Mouse (Mus musculus) layer of hippocampus, postnatal 14 days (tissue): ENCODE results near the gene Htatip2. TPM values are rescaled to one million over a fixed set of nuclear protein-coding genes. Genes with fewer than 3 reads are reported as not detected.

ENCODE experiments used
- DNase-seq, 2 experiments: peaks; one replicate each; pipeline ENCODE4 v3.0.0; 2021 to 2022; ENCODE audit warnings: low spot score in 2 of 2, mixed read lengths in 1 of 2
- long read RNA-seq, 2 experiments: library from polyadenylated mRNA; stranded (forward); transcript quantifications; one replicate each; pipeline ENCODE4 v2.0.0; 2021
- total RNA-seq, 2 experiments: library from RNA; stranded (reverse); gene quantifications; 2 replicates each; pipeline ENCODE4 v1.2.3; 2021

Gene Htatip2
- 1 to 10 TPM; 8.2 to 8.3 TPM for total RNA-seq
- long read RNA-seq, experiment 1, partial matches to known transcripts: 3 of 5 reads
- long read RNA-seq, experiment 1, other reads (novel, unspliced or antisense): 1 of 5 reads
- long read RNA-seq, experiment 2, partial matches to known transcripts: 2 of 8 reads
- long read RNA-seq, experiment 2, other reads (novel, unspliced or antisense): 4 of 8 reads

DNA sequence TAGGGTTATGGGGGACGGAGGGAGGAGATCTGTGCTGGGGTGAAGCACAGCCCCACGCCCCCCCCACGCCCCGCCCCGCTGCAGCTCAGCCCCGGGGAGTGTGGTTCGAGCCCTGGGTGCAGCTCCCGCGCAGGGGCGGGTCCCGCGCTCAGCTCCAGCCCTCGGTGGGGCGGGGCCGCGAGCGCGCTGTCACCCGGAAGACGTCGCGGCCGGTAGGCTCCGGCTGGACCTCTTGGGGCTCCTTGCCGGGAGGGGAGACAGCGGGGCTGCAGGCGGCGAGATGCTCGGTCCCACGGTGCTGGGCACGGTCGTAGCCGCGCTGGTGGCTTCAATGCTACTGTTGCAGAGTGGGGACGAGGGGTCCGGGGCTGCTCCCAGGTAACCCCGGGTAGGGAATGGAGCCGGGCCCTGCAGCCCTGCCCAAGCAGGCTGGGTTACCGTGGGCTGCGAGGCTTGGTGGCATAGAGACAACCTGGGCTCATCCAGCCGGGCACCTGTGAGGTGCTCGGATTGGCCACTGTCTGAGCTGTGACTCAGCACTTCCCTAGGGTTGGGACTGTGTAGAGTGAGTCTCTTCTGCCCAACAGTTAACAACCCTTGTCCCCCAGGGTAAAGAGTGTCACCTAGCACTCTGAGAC is at the start of gene Htatip2:
Htatip2 (plus strand) TSS at position 182 of the 638 bp plus-strand sequence.
- DNase-seq: no peak

DNA sequence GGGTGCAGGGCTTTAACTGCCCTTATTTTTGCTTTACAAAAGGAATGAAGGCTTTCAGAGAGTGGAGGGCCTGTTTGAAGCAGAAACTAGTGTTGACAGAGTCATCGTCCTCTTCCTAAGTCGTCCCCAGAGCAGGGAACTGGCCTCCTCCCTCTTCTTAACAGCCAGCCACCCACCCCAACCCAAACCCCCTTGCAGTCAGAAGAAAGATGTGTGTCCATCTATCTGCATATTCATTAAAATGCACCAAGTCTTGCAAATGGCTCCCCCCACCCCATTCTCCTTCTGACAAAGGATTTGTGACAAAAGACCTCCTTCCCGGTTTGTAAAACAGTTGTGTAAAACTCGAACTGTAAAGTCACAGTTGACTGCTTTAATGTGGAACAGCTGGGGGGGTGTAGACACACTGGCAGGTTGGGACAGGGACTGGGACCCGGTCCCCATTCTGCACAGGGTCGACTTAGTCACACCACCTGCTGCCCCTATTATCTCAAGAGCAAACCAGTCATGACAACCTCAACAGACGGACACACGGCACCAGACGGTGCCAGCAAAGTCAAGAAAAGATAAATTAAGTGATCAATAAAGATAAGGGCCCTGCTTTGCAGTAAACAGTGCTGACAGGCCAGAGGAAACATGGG is 49.4 kb upstream of the Htatip2 start:
- DNase-seq: no peak

DNA sequence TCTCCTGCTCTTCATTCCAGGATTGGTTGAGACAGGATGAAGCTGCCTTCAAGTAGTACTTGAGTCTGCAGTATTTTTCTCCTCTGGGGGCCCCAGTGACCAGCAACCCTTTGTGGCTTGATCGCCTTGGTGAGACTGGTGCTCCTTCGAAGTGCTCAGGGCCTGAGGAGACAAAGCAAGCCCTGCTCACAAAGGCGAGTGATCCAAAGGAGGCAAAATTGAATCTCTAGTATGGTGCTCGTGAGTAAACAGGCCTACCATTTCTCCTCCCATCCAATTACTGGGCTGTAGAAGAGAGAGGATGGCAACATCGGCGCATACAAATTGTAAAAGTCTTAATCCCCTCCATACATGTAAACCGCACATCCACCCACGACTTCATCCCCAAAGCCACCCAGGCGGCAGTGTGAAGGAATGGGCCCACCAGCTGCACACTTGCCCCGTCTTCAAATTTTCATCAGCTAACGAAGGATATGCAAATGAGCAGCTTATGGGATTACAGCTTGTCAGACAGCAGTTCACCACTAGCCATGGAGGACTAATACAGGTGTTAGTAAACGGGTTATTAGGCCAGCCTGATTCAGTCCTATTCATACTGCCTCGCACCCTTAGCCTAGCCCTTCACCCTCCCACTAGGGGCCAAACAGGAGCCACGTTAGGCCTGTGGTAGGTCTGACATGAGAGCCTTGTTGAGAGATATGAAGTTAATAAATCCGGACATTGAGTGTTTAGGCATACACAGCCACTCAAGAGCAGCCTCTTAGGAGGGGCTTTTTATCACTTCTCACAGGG is 40.8 kb upstream of the Htatip2 start:
- DNase-seq: no peak

DNA sequence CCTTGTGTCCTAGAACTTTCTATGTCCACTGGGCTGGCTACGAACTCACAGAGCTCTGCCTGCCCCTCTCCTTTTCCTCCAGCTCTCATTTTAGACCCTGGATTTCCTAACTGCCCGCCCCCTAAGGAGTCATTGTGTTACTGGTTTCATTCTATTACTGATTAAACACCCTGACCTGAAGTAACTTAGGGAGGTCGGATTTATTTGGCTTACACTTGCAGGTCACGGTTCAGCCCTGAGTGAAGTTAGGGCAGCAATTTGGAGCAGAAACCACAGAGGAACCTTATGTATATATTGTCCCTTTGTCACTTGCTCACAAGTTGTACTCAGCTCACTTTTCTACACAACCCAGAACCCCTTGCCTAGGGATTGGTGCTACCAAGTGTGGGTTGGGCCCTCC is 24.6 kb upstream of the Htatip2 start:
- DNase-seq: no peak

DNA sequence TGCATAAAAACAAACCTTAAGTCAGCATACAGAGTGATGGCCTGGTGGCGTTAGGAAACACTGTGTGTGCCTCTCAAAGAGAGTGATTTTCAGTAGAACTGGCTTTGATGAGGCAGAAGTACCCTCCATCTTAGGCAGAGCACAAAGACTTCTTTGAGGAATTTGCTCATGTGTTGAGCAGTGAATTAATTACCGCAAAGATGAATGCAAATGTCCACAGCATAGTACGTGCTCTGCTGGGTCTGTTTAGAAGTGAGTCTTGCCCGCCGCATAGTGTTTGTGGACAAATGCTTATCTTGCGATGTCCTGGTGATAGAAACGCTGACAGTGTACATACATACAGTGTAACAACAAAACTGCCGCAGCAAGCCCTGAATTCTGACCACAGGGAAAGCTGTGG is 19.5 kb upstream of the Htatip2 start:
- DNase-seq: no peak

DNA sequence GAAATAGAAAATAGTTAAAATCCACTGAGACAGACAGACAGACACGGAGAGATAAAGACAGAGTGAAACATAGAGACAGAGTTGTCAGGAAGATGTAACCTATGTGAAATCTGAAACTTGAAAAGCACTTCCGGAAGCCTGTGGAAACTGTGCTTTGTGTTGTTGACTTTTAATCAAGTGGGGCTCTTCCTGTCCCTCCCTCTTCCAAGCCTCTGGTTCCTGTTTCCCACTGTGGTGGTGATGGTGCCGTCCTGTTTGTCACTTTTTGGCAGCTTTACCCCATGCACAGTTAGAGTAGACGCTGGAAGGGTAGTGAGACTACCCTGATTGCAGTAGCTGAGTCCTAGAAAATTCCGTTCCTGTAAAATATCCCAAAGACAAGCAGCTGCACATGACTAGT is 17.4 kb upstream of the Htatip2 start:
- DNase-seq: no peak

DNA sequence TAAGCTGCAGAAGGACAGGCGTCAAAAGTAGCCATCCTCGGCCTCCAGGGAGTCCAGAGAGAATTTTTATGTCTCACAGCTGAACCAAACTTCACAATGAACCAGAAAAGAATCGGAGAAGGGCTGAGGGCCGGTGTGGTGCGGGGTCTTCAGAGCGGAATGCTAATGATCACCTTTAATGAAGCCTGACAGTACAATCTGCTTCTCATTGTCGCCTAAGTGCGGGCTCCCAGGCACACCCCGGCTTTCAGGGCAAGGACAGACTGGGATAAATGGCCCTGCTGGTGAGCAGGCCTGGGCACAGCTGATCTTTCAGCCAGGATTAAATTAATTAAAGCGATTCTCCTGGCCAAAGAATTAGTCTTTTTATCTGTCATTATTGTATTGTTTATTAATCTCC is 17.0 kb upstream of the Htatip2 start:
- no peak for DNase-seq

DNA sequence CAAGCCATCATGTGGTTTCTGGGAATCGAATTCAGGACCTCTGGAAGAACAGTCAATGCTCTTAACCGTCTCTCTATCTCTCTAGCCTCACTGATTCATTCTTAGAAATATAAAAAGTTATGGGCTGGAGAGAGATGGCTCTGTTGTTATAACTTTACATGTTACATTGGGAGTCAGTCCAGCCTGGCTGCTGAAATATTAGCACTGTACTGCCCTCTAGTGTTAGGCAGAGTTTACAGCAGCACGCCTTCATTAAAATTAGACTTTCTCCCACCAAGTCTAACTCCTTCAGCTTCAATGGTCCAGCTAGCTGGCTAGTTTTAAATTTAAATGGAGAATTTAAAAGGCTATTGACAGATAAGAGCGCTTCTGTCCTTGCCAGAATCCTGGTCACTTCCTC is 7.8 kb upstream of the Htatip2 start:
- peak; percentile 32 to 57 for DNase-seq

DNA sequence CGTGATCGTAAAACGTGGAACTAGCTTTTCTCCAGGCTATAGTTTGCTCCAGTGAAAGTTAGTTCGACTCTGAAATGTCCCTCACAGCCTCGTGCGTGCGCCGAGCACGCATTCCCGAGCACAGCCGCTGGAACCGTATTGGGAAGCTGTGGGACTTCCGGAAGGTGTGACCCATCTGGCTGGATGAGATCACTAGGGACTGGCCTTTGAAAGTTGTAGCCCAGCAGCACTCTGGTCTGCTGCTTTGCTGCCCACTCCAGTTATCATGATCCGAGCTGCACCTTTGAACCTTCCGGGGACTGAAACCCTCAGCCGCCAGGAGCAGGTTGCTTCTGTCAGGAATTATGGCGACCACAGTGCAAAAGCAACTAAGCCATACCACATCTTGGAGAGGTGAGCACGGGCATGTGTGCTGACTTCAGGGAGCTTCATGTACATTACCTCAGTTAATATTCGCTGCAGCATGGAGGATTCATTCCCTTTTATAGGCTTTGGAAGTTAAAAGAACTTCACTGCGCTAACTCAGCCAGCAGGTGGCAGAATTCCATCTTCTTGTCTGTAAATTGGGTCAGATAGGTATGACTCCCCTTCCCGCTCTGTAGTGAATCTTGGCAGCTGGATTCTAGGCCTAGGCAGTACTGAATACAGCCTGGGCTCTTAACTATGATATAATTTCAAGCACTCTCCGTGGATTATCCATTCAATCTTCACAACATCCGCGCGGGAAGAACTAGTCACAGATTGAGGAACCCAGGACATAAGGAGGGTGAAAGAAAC is 6.0 kb upstream of the Htatip2 start:
- peak; percentile 22 to 44 for DNase-seq

DNA sequence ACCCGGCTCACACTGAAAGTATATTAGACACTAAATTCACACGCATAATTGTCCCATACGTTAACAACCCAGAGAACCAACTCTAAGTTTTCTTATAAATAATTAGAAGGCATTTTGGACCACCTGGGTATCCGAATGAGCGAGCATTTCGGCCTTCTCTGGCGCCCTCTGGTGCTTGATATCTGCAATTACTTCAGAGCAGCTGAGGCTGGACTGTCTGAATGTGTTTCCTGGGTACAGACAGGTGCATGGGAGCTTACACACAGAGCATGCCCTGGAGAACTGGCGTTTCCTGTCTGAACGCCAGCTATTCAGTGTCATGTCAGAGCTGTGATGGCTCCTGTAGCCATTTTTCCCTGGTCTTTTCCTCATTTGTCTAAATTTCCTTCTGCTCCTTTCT is 4.1 kb upstream of the Htatip2 start:
- peak; percentile 41 to 43 for DNase-seq

DNA sequence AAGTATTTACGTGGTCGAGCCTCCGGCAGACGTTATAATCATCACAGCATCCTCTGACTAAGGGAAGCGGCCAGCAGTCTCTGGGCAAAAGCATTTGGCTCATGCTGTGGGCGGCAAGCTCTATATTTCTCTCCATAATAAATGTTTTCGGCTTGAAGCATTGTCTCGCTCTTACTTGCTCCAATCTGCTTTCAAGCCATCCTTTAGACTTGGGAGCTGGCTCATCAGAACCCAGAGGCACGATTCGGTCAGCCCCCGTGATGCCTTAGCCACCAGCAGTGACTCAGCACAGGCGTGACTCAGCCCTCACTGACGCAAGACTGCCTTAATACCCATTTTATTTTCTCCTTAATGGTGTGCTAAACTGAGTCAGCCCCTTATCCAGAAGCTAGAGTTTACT is 3.7 kb downstream of the Htatip2 start:
- no peak for DNase-seq

DNA sequence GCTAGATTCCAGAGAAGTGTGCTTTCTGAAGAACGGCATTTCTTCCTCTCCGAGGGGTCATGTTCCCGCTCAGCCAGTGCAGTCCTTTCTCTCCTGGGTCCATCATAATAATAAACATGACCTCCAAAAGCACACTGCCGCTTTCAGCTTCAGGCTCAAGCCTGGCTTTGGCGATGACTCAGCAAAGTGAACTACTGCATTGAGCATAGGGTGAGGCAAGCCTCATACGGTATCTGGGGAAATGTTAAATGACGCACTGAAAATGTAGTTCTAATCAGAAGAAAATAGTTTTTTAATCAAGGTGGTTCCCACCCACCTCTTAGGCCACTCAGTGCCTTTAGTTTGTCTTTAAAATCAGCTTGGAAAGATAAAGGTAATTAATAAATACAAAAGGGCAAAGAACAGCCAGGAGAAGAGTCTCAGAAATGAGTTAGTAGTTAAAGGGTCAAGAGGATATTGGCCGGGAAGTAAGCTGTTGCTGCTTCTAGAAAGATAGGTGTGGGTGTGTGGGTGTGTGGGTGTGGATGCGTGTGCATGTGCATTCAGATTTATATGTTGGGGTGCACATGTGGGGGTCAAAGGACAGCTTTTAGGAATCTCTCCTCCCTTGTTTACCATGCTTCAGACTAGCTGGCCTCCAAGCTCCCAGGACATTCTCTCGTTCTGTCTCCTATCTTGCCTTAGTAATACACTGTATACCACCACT is 5.2 kb downstream of the Htatip2 start:
- DNase-seq: no peak

DNA sequence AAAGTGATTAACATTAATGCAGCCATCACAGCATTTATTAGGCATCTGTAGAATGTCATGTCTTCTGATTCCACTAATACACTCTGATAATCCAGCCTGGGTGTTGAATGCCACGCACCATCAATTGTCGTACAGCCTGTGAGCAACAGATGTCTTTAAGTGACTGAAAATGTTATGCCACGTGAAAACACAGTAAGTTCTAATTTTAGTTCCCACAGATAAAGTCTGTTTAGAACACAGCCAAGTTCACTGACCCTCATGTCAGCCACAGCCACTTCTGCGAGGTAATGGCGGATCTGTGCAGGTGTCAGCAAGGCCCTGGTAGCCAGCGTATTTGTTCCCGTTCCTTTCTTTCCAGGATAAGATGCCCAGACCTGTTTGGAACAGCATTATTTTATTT is 7.3 kb downstream of the Htatip2 start:
- DNase-seq: no peak

DNA sequence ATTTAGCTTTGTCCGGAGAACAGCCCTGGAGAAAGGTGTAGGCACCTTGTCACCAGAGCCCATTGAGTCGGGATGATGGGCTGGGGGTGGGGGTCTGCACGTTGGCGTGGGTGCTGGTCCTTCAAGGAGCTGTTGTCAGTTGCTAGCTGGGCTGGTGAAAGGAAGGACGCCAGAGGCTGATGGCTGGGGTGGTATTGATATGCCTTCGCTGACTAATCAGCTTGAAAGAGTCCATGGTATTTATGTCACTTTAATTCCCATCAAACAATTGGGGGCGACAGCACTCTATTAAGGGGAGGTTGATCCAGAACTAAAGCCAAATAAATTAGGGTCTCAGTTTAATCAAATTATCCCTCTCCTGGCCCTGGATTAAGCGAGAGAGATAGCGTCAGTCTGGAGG is 9.6 kb downstream of the Htatip2 start:
- DNase-seq: no peak

DNA sequence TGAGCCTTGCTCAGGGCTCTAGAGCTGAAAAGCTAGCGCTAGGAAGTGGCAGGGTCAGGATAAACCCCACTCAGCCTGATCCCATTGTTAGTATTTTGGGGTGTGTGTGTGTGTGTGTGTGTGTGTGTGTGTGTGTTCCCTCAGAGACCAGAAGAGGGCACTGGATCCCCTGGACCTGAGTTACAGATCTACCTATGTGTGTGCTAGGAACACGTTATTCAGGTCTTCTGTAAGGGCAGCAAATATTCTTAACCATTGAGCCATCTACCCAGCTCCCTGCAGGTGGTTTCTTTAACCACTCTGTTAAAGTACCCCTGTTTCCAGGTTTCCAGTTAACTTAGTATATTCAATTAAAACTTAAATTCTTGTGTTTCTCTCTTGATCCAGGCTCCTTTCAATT is 15.5 kb downstream of the Htatip2 start:
- DNase-seq: no peak

DNA sequence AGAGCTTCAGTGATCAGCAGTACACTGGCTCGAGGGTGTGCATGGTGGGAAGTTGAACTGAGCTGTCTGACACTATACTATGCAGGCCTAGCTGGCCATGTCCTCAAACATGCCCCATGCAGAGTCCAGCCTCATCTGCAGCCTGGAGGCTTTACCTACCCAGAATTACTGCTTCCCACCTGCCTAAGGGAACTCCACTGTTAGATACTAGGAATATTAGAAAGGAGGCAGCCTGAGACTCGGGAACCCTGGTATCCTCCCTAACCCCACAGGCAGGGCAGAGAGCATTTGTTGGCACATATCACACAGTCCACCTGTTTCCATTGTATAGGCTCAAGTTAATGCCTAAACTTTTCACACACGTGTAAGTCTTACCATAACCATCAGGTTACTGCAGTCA is 18.7 kb downstream of the Htatip2 start:
- no peak for DNase-seq

DNA sequence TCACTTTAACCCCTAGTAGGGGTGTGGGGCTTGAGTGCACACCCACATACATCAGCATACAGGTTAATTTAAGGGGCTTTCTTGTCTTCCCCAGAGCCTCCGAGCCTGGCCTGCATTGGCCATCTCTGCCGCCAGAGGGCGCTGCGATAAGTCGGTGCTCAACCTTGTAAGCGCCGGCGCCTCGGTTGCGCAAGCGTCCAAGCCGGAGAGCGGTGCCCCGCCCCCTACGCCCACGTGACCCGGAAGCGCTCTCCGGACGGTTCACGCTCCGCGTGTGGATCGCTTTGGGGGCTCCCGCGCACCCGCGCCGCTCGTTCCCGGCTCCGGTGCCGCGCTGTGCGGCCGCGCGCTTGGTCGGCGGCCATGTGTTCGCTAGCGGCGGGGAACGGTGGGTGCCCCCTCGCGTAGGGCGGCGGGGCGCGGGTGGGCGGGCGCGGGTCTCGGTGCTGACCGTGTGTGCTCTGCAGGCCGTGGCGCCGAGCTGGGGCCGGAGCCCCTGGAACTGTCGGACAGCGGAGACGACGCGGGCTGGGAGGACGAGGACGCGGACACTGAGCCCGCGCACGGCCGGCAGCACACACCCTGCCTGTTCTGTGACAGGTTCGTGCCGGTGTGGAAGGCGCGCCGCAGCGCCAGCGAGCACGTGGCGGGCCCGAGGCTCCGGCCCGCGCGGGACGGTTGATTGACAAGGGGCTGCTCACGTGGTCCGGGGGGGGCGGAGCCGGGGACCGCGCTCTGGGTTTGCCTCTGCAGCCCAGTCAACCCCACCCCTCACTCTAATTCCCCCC is 19.4 kb downstream of the Htatip2 start, which contains the start of gene Prmt3:
Prmt3 (plus strand) TSS at position 233 of the 788 bp plus-strand sequence.
- peak; percentile 98 to 99 for DNase-seq

DNA sequence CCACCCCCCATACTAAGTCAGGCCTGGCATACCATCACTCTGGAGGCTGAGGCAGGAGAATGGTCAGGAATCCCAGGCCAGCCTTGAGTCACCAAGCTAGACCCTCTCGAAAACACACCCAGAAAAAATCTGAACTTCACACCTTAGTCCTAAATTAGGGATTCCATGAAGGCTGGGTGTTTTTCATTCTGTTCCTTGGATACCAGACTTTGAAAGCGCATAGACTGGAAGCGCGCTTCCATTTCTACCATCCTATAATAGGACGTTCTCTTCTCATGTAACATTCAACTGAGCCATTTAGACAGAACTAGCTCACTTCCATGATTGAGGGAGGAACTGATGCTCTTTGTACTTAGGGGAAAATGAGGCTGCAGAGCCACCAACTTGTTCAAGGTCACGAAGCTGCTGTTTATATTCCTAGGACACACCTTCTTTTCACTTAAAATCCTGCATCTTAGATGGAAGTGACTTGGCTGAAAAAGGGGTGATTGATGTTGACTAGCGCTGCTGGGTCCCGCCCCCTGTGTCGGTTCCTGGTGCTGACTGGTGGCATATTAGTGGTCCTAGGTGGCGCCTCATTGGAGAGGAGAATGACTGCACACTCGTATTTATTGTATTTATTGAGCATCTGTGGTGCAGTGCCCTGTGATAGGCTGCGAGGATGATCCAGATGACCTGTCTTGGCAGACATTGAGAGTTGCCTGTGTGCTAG is 20.1 kb downstream of the Htatip2 start:
- peak in 1 of 2 experiments; percentile 35 for DNase-seq

DNA sequence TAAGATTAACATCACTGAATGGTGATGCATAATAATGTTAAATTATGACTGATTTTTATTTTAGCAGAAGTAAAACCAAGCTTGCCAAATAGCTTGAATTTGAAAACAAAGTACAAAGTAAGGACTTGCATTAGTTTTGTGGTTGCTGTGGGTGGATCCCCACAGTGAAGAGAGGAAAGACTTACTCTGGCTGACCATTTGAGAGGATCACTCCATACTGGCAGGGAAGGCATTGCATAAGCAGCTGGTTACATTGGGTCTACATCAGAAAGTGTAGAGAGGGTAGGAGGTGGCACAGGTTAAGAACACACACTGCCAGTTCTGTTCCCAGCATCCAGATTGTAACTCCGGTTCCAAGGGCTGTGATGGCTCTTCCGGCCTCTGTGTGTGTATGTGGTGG is 24.1 kb downstream of the Htatip2 start:
- DNase-seq: no peak
